Mouse (Mus musculus) adrenal gland, adult 2 months (tissue): Measurements from ENCODE around the gene Nubpl. TPM values are rescaled to one million over a fixed set of nuclear protein-coding genes. Genes with fewer than 3 reads are reported as not detected.

ENCODE experiments used
- DNase-seq: peaks from one replicate; pipeline ENCODE4 v3.0.0; 2021
- polyA plus RNA-seq: library from polyadenylated mRNA; depleted of rRNA; stranded (reverse); fragments of >200 nt; gene quantifications from 2 replicates; pipeline ENCODE4 v1.2.3, GENCODE M21; 2012; rRNA removed
- total RNA-seq, 2 experiments: library from RNA; stranded (reverse); gene quantifications; 2 replicates each; pipeline ENCODE4 v1.2.3; 2021

The Nubpl gene
- total and polyA plus RNA-seq, 3 experiments: 4.8 to 10.5 (median 9.5) TPM

DNA sequence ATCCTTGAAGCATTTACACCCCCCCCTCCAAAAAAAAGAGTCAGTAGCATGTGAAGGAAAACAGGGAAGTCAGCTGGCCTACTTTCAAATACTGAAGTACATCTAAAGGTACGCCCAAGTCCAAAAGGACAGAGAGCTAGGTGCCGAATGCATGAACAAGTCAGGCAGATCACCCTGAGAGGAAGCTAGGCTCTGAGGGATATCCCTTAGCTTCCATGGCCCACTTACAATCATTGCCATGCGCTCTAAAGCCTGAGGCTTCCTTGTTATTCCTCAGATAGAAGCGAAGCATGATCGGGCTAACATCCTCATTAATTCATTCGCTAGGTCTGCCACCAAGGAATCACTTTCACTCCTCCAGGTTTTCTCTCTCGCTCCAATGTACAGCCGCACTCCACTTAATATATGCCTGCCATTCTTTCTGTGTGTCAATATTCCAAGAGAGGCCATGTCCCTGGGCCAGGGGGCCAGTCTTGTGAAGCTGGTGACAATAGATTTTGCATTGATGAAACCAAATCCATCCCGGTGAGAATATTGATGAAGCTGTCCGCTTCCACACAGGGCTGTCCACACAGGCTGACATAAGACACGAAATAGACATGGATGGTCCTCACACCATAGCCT, 237.7 kb downstream of the Nubpl start:
- DNase-seq: no peak

DNA sequence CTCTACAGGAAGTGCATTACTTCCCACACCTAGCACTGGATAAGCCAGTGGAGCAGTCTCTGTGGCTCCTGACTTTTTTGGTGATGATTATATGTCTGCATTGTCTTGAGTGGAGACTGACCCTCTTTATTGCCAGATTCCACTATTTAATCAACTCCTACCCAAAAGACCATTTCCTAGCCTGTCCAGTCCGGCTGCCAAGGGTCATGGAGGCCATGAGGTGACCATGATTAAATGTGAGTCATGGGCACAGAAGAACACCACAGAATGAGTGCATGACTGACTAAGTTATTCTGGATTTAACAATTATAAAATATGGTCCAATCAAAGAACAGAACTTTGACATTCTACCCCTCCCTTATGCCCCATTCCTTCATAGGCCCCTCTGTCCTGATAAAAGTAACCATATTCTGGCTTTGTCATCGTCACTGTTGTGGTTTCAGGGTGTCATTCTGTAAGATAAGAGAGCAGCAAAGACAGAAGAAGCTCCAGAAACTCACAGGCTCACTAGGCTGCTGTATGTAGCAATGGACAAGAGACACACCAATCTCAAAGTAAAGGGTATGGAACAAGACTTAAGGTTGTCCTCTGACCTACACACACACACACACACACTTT, 240.7 kb downstream of the Nubpl start:
- peak; percentile 67 for DNase-seq

DNA sequence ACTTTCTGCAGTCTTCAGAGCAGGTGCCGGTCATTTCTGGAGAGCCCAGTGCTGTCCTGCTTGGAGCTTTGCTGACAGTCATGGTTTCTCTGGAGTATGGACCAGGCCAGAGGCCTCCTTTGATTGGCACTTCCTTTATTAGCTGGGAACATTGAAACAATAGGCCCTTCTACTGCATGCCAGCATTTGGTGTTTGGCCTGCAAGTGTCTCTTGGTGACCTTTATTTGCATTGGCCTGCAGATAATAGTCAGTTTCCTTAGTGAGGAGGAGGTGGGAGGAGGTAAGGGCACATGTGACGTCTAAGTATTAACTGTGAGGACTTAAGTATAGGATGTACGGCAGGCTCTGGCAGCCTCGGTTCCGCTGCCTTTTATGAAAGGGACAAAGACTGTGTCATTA, 249.1 kb downstream of the Nubpl start:
- no peak for DNase-seq

DNA sequence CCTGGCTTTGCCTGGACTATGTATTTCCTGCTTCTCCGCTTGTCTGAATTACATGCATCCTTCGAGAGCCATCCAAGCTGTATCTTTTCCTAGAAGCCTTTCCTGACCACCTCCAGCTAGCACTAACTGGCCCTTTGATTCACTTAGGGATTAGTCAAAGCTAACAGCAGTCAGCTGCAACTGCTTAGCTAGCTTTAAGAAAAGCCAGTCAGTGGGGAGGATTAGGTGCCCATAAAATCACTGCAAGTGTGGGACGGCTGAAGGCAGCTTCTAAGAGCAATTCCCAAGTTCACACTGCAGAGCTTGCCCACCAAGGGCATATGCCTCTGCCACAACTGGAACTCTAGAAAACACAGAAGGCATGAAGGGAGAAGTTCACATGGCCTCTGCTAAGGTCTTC, 252.7 kb downstream of the Nubpl start:
- DNase-seq: no peak

DNA sequence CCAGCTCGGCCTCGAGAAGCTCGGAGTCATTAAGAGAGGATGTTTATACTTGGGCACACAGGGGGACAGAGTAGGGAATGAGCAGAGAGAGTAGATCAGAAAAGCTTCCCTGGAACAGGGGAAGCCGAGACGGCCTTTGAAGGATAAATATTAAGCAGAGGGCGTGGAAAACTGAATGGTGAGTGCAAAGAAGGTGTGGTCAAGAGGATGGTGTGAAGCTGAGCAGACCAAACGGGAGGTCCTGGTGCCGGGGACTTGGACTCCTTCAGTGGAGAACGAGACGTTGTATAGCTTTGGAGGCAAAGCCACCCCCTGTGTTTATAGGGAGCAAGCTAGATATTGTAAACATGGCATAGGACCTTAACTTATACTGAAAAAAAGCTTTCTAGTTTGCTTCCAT, 261.9 kb downstream of the Nubpl start:
- no peak for DNase-seq

DNA sequence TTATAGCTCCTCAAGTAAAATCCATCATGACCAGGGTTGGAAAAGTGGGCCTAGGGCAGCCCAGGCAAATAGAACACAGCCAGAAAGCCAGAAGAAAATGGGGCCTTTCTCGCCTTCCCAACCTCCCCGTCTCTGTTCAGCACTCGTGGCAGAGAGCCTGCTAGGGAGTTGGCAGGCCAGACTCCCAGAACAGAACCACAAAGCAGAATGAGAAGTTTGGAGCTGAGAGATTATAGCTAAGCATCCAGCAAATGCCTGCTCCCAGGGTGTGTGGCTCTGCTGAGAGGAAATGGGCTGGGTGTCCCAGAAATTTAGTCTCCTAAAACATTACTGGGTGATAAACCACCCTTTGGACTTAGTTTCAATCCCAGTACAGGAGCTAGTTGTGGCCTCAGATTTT, 262.6 kb downstream of the Nubpl start:
- no peak for DNase-seq

DNA sequence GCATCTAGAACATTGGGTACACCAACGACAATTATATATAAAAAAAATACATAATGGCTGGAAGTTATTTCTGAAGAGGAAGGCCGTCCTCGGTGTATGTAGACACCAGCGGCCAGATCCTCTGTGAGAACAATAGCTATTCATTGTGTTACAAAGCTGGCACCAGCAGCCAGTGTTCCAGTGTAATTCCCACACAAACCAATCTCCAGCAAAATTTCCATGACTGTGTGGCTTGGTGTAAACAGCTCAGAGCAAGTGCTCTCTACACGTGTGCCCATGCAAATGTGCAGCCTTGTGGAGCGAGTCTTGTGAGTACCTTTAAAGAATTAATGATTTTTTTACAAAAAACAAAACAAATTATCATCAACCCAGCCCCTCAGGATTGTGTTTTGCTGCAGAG, 263.7 kb downstream of the Nubpl start:
- no peak for DNase-seq

Other genes with a start within 250 kb of the Nubpl start
- 10 to 100 TPM; 20.3 to 23.0 TPM for gene Heatr5a, start 126.4 kb upstream of the Nubpl start, total RNA-seq
- gene Heatr5a, start 126.4 kb upstream of the Nubpl start, polyA plus RNA-seq: 18.5 and 24.9 TPM in 2 replicates
- 10 to 100 TPM; 16.1 to 22.5 TPM for gene Dtd2, start 91.2 kb upstream of the Nubpl start, total RNA-seq
- 10.3 and 16.5 TPM in 2 replicates for gene Dtd2, start 91.2 kb upstream of the Nubpl start, polyA plus RNA-seq
- gene Gpr33, start 69.7 kb upstream of the Nubpl start, total RNA-seq: not detected
- gene Gpr33, start 69.7 kb upstream of the Nubpl start, polyA plus RNA-seq: 0.07 TPM in 1 of 2 replicates, not detected in the other